Mouse (Mus musculus): Measurements from ENCODE around the gene As3mt.

- no peak for TF ChIP-seq CTCF (IDR thresholded peaks at IDR 0.05)
- no peak for TF ChIP-seq EP300 (IDR thresholded peaks at IDR 0.05)
These were observed 56.9 kb downstream of the As3mt start for GRCm38 (mm10) chr19:46763932-46764762.
